Mouse (Mus musculus): ENCODE data around the gene Cirbp.

DNA sequence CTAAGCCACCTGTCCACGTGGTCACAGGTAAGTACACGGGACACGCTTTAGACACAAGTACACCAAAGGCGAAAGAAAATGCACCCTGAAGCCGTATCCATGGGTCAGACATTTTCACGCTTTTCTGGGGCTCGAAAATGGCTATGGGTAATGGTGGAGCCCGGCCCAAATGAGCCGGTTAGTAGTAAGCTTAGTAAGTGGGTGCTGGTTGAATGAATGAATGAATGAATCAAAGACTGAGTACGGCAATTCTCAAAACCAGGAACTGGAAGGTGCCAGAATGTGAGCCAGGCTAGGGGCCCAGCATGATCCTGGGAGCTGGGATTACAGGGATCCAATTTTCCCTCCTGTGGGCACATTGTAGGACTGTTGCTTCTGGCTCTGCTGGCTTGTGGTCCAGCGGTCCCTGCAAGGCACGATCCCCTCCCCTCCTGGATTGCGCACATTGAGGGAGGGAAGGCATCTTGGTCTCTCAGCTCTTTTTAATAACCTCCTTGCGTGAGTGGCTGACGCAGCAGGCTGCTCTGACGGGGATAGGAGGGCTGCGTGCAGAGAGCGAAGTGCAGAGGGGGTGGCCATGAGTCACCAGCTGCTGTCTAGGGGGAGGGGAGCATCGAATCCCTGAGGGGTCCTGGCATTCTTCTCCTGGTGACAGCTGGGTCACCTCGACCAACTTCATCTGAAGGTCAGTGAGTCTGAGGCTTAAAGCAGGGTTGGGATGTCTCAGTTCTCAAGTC, at the start of gene Cirbp:
- TF ChIP-seq GATA1 (IDR thresholded peaks at IDR 0.05; ENCODE audit: borderline replicate concordance, low read length) (no peak), FLI1 (IDR thresholded peaks at IDR 0.05; ENCODE audit: low read length) (no peak)
